In the genomic region with DNA sequence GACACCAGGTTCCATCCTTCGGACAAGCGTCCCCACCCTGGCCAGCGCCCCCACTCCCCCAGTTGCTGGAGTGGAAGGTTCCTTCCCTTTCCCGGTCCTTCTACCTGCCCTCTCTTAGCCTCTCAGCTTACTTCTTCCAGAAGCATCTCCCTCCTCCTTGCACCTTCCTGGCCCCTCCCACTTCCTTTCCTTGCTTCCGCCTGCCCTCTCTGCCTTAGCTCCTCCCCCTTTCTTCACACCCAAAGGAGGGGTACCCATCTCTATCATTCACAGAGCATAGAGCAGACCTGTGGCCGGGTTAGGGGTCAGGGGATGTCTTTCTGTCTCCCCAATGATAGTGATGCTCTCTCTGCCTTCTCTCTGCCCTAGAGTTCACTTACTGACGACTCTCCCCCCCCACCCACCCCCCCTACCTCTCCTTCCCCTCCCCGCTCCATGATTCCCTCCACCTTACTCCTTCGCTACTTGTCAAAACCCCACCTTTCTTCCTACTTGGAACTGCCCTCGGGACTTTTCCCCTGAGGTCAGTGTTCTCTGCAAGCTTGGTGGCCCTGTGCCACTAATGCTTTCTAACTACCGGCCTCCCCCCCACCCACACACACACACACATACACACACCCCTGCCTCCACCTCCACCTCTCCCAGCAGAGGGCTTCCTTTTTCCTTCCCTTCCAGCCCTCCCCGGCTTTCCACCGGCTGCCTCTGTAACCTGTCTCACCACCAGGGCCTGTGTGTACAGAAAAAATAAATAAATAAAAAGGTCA, we compare ENCODE assay signal across 32 mouse cellular contexts. TPM values are rescaled to one million over a fixed set of nuclear protein-coding genes. Genes with fewer than 3 reads are reported as not detected.
DNase-seq lines count a peak whose midpoint lies in the region; ATAC-seq and TF ChIP-seq lines count a peak whose summit lies in the region.
"Had no signal": no experiment of that assay in that cellular context is flagged by ENCODE, and none has a peak within 500 bp of the region (broad histone marks: within the 10 kb centered on the region; RNA-seq: fewer than 3 reads in every experiment).

No protein-coding gene starts in this region.

- 0 out of 2 replicates have a peak, but pooled peaks have one; percentile 9 for ATAC-seq in hindbrain, embryonic 12.5 days (ENCODE audit: low FRiP score)
- ATAC-seq in hindbrain, postnatal 0 days, result no peak
- peak; percentile 48 for ATAC-seq in kidney, postnatal 0 days (replicated peaks; ENCODE audit: low FRiP score, low read depth)
- ATAC-seq: activated CD4-positive, CD25-positive, alpha-beta regulatory T cell, adult 4 months; CD4-positive, CD25-positive, alpha-beta regulatory T cell, adult 4 months; forebrain, embryonic 15.5 days; inflammation-experienced regulatory T-cells, adult 6 months; midbrain, embryonic 15.5 days; Patski had no signal

- H3K4me3 ChIP-seq in hindbrain, embryonic 12.5 days, result no peak overlapping the region
- H3K4me3 ChIP-seq in hindbrain, postnatal 0 days (ENCODE audit: low read length), result no peak overlapping the region
- H3K4me3 ChIP-seq in embryonic facial prominence, embryonic 10.5 days, result no peak overlapping the region
- no peak overlapping the region for H3K4me3 ChIP-seq in kidney, postnatal 0 days (replicated peaks; ENCODE audit: low read depth, low read length)
- H3K4me3 ChIP-seq: forebrain, embryonic 15.5 days; limb, embryonic 10.5 days; liver, embryonic 15.5 days; lung, embryonic 15.5 days; midbrain, embryonic 15.5 days; myocyte had no signal

- H3K9ac ChIP-seq in hindbrain, embryonic 12.5 days, result no peak overlapping the region
- no peak overlapping the region for H3K9ac ChIP-seq in hindbrain, postnatal 0 days (replicated peaks; ENCODE audit: low read length)
- H3K9ac ChIP-seq in kidney, postnatal 0 days (ENCODE audit: low read depth, low read length), result no peak overlapping the region
- H3K9ac ChIP-seq: forebrain, embryonic 15.5 days; liver, embryonic 15.5 days; lung, embryonic 15.5 days; midbrain, embryonic 15.5 days had no signal

- 70% methylated on average over 12 of the region's 13 CpGs for whole genome bisulfite sequencing in hindbrain, embryonic 12.5 days
- WGBS in hindbrain, postnatal 0 days, result 73% methylated on average over 13 of the region's 13 CpGs
- whole genome bisulfite sequencing in embryonic facial prominence, embryonic 10.5 days, result 61% methylated on average over 13 of the region's 13 CpGs
- WGBS in kidney, postnatal 0 days, result 40% methylated on average over 13 of the region's 13 CpGs

- H3K27me3 ChIP-seq in hindbrain, embryonic 12.5 days, result peaks cover 11% of the 10 kb centered on the region
- H3K27me3 ChIP-seq in hindbrain, postnatal 0 days (ENCODE audit: insufficient read depth, low read length), result no peaks in the 10 kb centered on the region
- peaks cover 76% of the 10 kb centered on the region for H3K27me3 ChIP-seq in embryonic facial prominence, embryonic 10.5 days (replicated peaks; ENCODE audit: low read depth, poor library complexity, severe bottlenecking)
- H3K27me3 ChIP-seq in kidney, postnatal 0 days (ENCODE audit: insufficient read depth, low read length), result no peaks in the 10 kb centered on the region
- H3K27me3 ChIP-seq: Patski had no signal

- H3K27ac ChIP-seq in hindbrain, embryonic 12.5 days, result no peak overlapping the region; the same call in none of the 2 replicates
- no peak overlapping the region for H3K27ac ChIP-seq in hindbrain, postnatal 0 days
- H3K27ac ChIP-seq in embryonic facial prominence, embryonic 10.5 days (replicated peaks), result no peak overlapping the region
- H3K27ac ChIP-seq in kidney, postnatal 0 days, result no peak overlapping the region
- H3K27ac ChIP-seq: forebrain, embryonic 15.5 days; limb, embryonic 10.5 days; liver, embryonic 15.5 days; lung, embryonic 15.5 days; midbrain, embryonic 15.5 days; stomach, postnatal 0 days had no signal

- DNase-seq in hindbrain, postnatal 0 days (ENCODE audit: low spot score), result no peak
- peak; percentile 42 for DNase-seq in ES-CJ7 (ENCODE audit: low read depth, low spot score)
- peak; percentile 23 for DNase-seq in embryonic facial prominence, embryonic 10.5 days (ENCODE audit: low spot score)
- DNase-seq in kidney, postnatal 0 days (ENCODE audit: low spot score), result no peak
- no peak for DNase-seq in lung, postnatal 4 days
- no peak for DNase-seq in ovary, adult 18-20 months (ENCODE audit: low spot score)
- DNase-seq in gastrocnemius, postnatal 14 days, result no peak
- DNase-seq: adrenal gland, postnatal 36 days; cerebellum, adult 9-10 months; liver; lung, postnatal 36 days had no signal

- H3K4me1 ChIP-seq in hindbrain, embryonic 12.5 days, result peaks cover 40% of the 10 kb centered on the region
- H3K4me1 ChIP-seq in hindbrain, postnatal 0 days (ENCODE audit: insufficient read depth, low read length), result no peaks in the 10 kb centered on the region; the same call in 1 of the 2 replicates
- peaks cover 53% of the 10 kb centered on the region for H3K4me1 ChIP-seq in embryonic facial prominence, embryonic 10.5 days
- no peaks in the 10 kb centered on the region for H3K4me1 ChIP-seq in kidney, postnatal 0 days (replicated peaks; ENCODE audit: insufficient read depth, low read length)
- H3K4me1 ChIP-seq: liver, embryonic 15.5 days; lung, embryonic 15.5 days had no signal

- no peaks in the 10 kb centered on the region for H3K9me3 ChIP-seq in hindbrain, embryonic 12.5 days (replicated peaks)
- no peaks in the 10 kb centered on the region for H3K9me3 ChIP-seq in hindbrain, postnatal 0 days (ENCODE audit: low read length)
- H3K9me3 ChIP-seq in embryonic facial prominence, embryonic 10.5 days, result no peaks in the 10 kb centered on the region
- H3K9me3 ChIP-seq in kidney, postnatal 0 days (replicated peaks; ENCODE audit: low read length), result no peaks in the 10 kb centered on the region
- H3K9me3 ChIP-seq: forebrain, embryonic 15.5 days; G1E; limb, embryonic 10.5 days; liver, embryonic 15.5 days; lung, embryonic 15.5 days; midbrain, embryonic 15.5 days had no signal

- no peaks in the 10 kb centered on the region for H3K36me3 ChIP-seq in hindbrain, embryonic 12.5 days
- H3K36me3 ChIP-seq in hindbrain, postnatal 0 days (ENCODE audit: insufficient read depth, low read length), result no peaks in the 10 kb centered on the region
- no peaks in the 10 kb centered on the region for H3K36me3 ChIP-seq in embryonic facial prominence, embryonic 10.5 days (replicated peaks)
- H3K36me3 ChIP-seq in kidney, postnatal 0 days (ENCODE audit: insufficient read depth, low read length), result peaks cover 4% of the 10 kb centered on the region
- H3K36me3 ChIP-seq: forebrain, embryonic 15.5 days; G1E; limb, embryonic 10.5 days; liver, embryonic 15.5 days; lung, embryonic 15.5 days; midbrain, embryonic 15.5 days had no signal

- intact Hi-C loops in gastrocnemius, postnatal 14 days (cut with DNase I; ENCODE audit: low total_unique reads), result no loop called here

- H3K4me2 ChIP-seq in hindbrain, embryonic 12.5 days (replicated peaks), result no peak overlapping the region
- H3K4me2 ChIP-seq in hindbrain, postnatal 0 days (ENCODE audit: low read depth, low read length), result no peak overlapping the region
- H3K4me2 ChIP-seq in kidney, postnatal 0 days (ENCODE audit: low read length), result no peak overlapping the region
- H3K4me2 ChIP-seq: forebrain, embryonic 15.5 days; heart, embryonic 11.5 days; liver, embryonic 15.5 days; lung, embryonic 15.5 days; midbrain, embryonic 15.5 days had no signal

- TF ChIP-seq CTCF in hindbrain, postnatal 0 days (IDR thresholded peaks at IDR 0.05; ENCODE audit: low read depth), result no peak
- 0 out of 2 replicates have a peak, but pooled peaks have one; percentile 13 for TF ChIP-seq CTCF in kidney, postnatal 0 days (IDR thresholded peaks at IDR 0.05; ENCODE audit: low read depth)

RNA-seq across cellular contexts. Expression of a gene that starts 57.0 kb away (rescaled TPM):
- 15.1 and 18.6 TPM in 2 replicates for polyA plus RNA-seq in hindbrain, embryonic 12.5 days (2016; fragmentation: Nextera tagmentation; extraction: Ambion mirVana)
- 8.1 and 9.0 TPM in 2 replicates for total RNA-seq in hindbrain, postnatal 0 days (2014; rRNA removed)
- polyA plus RNA-seq in hindbrain, postnatal 0 days (2015; fragmentation: Nextera tagmentation; extraction: Ambion mirVana), result 9.6 and 11.2 TPM in 2 replicates
- polyA plus RNA-seq in embryonic facial prominence, embryonic 10.5 days (2016; fragmentation: Nextera tagmentation; extraction: Ambion mirVana), result 1.00 and 1.8 TPM in 2 replicates
- polyA plus RNA-seq in kidney, postnatal 0 days (2015; fragmentation: Nextera tagmentation; extraction: Ambion mirVana), result 27.4 and 29.6 TPM in 2 replicates
- not detected for total RNA-seq in gastrocnemius, postnatal 14 days (2021)
- total RNA-seq: adrenal gland, postnatal 36 days; common myeloid progenitor, adult 5-6 weeks; gastrocnemius, adult 8-10 months; granulocyte monocyte progenitor cell, adult 5-6 weeks; hematopoietic stem cell, adult 5-6 weeks; megakaryocyte-erythroid progenitor cell, adult 5-6 weeks had no signal
- polyA plus RNA-seq: activated CD4-positive, CD25-positive, alpha-beta regulatory T cell, adult 4 months; G1E; heart, embryonic 11.5 days; heart, postnatal 0 days; inflammation-experienced regulatory T-cells, adult 6 months; liver, embryonic 15.5 days; myocyte; small intestine, adult 2 months; stomach, postnatal 0 days had no signal

Comparison
In these comparisons a context has a peak if more than half of its experiments do, and no peak if none do; other contexts are left out.
1. DNase-seq: peak in ES-CJ7 (single experiment) and embryonic facial prominence, embryonic 10.5 days (single experiment); none in hindbrain, postnatal 0 days (single experiment), kidney, postnatal 0 days (single experiment), lung, postnatal 4 days (0 of 2), ovary, adult 18-20 months (single experiment) and gastrocnemius, postnatal 14 days (single experiment).